Mouse (Mus musculus) cerebellum, adult 2 months (tissue): ENCODE measurements around the gene Baat. TPM values are rescaled to one million over a fixed set of nuclear protein-coding genes. Genes with fewer than 3 reads are reported as not detected.
"Not testable (repeated sequence)": the region's sequence is repeated elsewhere in the genome, so short reads cannot be mapped to it uniquely, and the experiment has no call there.

Source experiments
- DNase-seq, 2 experiments: peaks; one replicate each; pipeline ENCODE4 v3.0.0; 2021
- H3K27ac ChIP-seq: fragments of 200-500 bp; 2 replicates; pipeline ENCODE4 v1.5.1; 2012; ENCODE audit warnings: low read length, control low read depth, inconsistent platforms; ENCODE audit not compliant: insufficient read depth
- H3K27me3 ChIP-seq: fragments of 200-500 bp; 2 replicates; pipeline ENCODE4 v1.6.1; 2012; ENCODE audit warnings: inconsistent platforms, mild to moderate bottlenecking, low read length, moderate library complexity; ENCODE audit not compliant: control insufficient read depth, insufficient read depth
- H3K4me1 ChIP-seq: fragments of 200-500 bp; 2 replicates; pipeline ENCODE4 v1.6.1; 2011; ENCODE audit warnings: low read length; ENCODE audit not compliant: control insufficient read depth, insufficient read depth
- H3K4me3 ChIP-seq: fragments of 200-500 bp; replicated peaks from 2 replicates; pipeline ENCODE3; 2011; ENCODE audit warnings: mild to moderate bottlenecking, low read depth, low read length, control low read depth; ENCODE audit not compliant: insufficient read depth
- CTCF ChIP-seq: fragments of 200-500 bp; IDR thresholded peaks from 2 replicates; pipeline ENCODE4 v1.5.1; 2011; ENCODE audit warnings: low read depth, mild to moderate bottlenecking, control low read depth, low read length, moderate library complexity, borderline replicate concordance; ENCODE audit not compliant: insufficient read depth
- POLR2A ChIP-seq: fragments of 200-500 bp; IDR thresholded peaks from 2 replicates; pipeline ENCODE4 v1.6.1; 2011; ENCODE audit warnings: low read length, control low read depth, borderline replicate concordance; ENCODE audit not compliant: insufficient read depth
- WGBS: fragments of 180-500 bp; shearing (Covaris S2); methylation state at CpG from one replicate; pipeline ENCODE4 v1.1.7; 2018; 5-methylcytosine and 5-hydroxymethylcytosine counted together
- polyA plus RNA-seq: library from polyadenylated mRNA; depleted of rRNA; stranded (reverse); fragments of >200 nt; gene quantifications from 2 replicates; pipeline ENCODE4 v1.2.3, GENCODE M21; 2012

The Baat gene
- polyA plus RNA-seq, 1 experiment = 0.23 TPM

GRCm38 (mm10) chr4:49509183-49509582, 2.8 kb upstream of the Baat start:
- H3K4me3 ChIP-seq = no peak overlapping the region
- no peaks in the 10 kb centered on the region for H3K27me3 ChIP-seq
- DNase-seq = no peak
- no peak overlapping the region for H3K27ac ChIP-seq
- 95% methylated on average over 2 of the region's 2 CpGs for WGBS
- H3K4me1 ChIP-seq = no peaks in the 10 kb centered on the region
- no peak for TF ChIP-seq POLR2A
- no peak for TF ChIP-seq CTCF

GRCm38 (mm10) chr4:49503563-49503962, 2.8 kb downstream of the Baat start:
- TF ChIP-seq POLR2A (no peak), CTCF (no peak)
- no peak overlapping the region for H3K27ac ChIP-seq
- H3K27me3 ChIP-seq = no peaks in the 10 kb centered on the region
- H3K4me1 ChIP-seq = no peaks in the 10 kb centered on the region
- no peak overlapping the region for H3K4me3 ChIP-seq
- WGBS = 96% methylated on average over 1 of the region's 1 CpGs
- no peak for DNase-seq

DNA sequence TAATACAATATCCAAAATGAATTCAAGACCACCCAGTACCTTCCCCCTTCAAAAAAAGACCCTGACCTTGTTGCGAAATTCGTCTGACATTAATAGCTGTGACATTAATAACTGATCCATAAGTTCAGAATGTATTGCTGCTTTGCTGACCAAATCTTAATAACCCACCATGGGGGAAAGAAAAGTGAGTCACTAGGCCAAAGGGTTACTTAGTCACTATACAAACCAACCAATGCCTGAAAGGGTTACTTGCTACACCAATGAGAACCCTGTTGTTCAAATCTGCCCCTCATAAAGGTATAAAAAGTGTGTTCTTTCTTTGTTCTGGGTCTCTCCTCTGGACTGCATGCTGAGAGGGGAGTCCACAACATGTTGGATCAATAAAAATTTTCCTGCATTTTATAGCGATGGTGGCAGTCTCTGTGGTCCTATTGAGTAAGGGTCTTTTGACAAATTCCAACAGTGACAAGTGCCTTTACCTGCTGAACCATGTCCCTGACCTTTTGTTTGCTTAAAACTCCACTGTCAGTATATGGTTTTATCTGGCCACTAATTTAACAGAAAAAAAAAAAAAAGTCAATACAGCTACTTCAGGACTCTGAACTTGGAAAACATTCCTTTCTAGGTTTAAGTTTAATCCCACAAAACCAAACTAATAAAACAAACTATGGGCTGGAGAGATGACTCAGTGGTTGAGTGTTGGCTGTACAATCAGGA, 20.3 kb downstream of the Baat start:
- not testable (repeated sequence) for H3K4me3 ChIP-seq, H3K27me3 ChIP-seq, H3K4me1 ChIP-seq, DNase-seq, H3K27ac ChIP-seq
- 64% methylated on average over 3 of the region's 3 CpGs for WGBS

DNA sequence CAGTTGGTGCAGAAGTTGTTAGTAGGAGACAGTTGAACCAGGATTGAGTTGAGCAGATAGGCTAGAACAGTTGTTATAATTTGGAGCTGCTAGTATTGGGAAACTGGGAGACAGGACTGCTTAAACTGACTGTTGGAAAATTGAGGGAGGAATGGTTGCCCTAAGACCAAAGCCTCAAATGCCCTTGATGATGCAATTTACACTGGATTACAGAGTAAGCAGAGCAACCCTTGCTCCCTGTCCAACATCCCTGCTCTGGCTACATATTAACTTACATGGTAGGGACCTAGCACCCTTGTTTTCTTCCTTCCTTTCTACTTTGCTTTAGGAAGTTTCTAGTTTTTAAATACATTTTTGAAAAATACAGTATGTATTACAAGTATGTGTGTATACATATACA, 20.9 kb downstream of the Baat start:
- no peak overlapping the region for H3K27ac ChIP-seq
- H3K27me3 ChIP-seq = no peaks in the 10 kb centered on the region
- no peak for DNase-seq
- TF ChIP-seq POLR2A (no peak), CTCF (no peak)
- H3K4me3 ChIP-seq = no peak overlapping the region
- H3K4me1 ChIP-seq = no peaks in the 10 kb centered on the region

GRCm38 (mm10) chr4:49480896-49481295, 25.5 kb downstream of the Baat start:
- TF ChIP-seq CTCF (no peak), POLR2A (no peak)
- Histone ChIP-seq H3K4me1 (no peaks in the 10 kb centered on the region), H3K27ac (no peak overlapping the region), H3K4me3 (no peak overlapping the region), H3K27me3 (no peaks in the 10 kb centered on the region)
- 77% methylated on average over 3 of the region's 3 CpGs for WGBS
- no peak for DNase-seq

DNA sequence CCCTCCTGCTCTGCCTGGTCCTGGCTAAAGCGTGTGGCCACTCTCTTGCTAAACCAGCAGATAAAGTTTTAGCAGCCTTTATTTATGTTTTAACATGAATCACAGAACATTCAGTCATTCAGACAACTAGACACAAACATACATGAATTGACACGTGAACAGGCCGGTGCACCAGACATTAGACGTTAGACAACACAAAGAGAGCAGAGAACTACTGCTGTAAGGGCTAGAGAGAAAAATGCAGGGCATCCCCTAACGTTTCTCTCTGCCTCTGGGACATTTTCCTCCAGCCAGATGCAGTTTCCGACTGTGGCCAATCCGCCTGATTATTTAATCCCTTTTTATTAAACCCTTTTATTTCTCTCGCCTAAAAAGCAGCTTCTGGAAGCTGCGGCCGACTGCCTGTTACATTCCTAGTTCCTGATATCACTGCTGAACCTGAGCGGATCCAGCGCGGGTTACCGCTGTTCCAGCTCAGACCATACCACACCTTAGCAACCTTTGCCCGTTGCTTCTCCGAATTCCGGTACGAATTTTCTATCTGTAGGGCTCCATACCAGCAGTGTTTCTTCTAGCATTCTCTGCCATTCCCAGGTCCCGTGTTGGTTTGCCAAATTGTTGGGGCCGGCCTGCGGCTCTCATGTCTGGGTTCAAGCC, 26.1 kb downstream of the Baat start:
- H3K4me1 ChIP-seq = no peaks in the 10 kb centered on the region
- no peak overlapping the region for H3K4me3 ChIP-seq
- DNase-seq = no peak
- no peaks in the 10 kb centered on the region for H3K27me3 ChIP-seq
- TF ChIP-seq CTCF (no peak), POLR2A (no peak)
- no peak overlapping the region for H3K27ac ChIP-seq
- 43% methylated on average over 21 of the region's 21 CpGs for WGBS

GRCm38 (mm10) chr4:49479035-49479434, 27.3 kb downstream of the Baat start:
- DNase-seq, H3K4me3 ChIP-seq, H3K27ac ChIP-seq, H3K4me1 ChIP-seq, H3K27me3 ChIP-seq: not testable (repeated sequence)
- 58% methylated on average over 2 of the region's 2 CpGs for WGBS

- TF ChIP-seq POLR2A = no peak
- TF ChIP-seq CTCF = no peak
- no peak overlapping the region for H3K27ac ChIP-seq
- DNase-seq = no peak
- H3K4me3 ChIP-seq = no peak overlapping the region
- no peaks in the 10 kb centered on the region for H3K4me1 ChIP-seq
- H3K27me3 ChIP-seq = no peaks in the 10 kb centered on the region
- 21% methylated on average over 19 of the region's 19 CpGs for WGBS
Measured at GRCm38 (mm10) chr4:49478118-49478877, 28.1 kb downstream of the Baat start.
